Mouse (Mus musculus): ENCODE data around the gene Vmn2r95. TPM values are rescaled to one million over a fixed set of nuclear protein-coding genes. Genes with fewer than 3 reads are reported as not detected.
"Not testable (repeated sequence)": the region's sequence is repeated elsewhere in the genome, so short reads cannot be mapped to it uniquely, and the experiment has no call there.

Gene Vmn2r95
- polyA plus RNA-seq (2016; fragmentation: Nextera tagmentation; extraction: Ambion mirVana), result not detected in 2 replicates

DNA sequence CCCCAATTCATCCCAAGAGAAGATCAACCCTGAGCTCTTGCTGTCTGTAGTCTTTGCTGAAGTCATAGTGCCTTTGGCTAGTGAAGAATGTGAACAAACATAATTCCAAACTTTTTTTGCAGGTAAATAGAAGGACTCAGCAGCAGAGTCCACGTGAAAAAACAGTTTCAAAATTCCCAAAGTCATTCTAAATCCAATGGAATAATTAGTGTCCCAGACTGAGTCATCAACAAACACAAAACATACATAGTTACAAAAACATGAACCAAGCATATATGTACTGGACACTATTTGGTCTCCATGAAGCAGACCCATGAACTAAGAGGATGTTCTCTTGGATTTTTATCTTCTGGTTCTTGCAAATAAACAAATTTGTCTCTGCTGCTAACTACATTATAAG is at the start of gene Vmn2r95:
Vmn2r95 (plus strand) TSS at position 301 of the 400 bp plus-strand sequence.
- 38% methylated on average over 1 of the region's 1 CpGs for WGBS
- no peaks in the 10 kb centered on the region for H3K9me3 ChIP-seq
- no peaks in the 10 kb centered on the region for H3K36me3 ChIP-seq (replicated peaks)
- H3K4me1 ChIP-seq, result no peaks in the 10 kb centered on the region
- H3K4me3 ChIP-seq (replicated peaks), result no peak within 1 kb of the TSS
- no peak within 1 kb of the TSS for H3K27ac ChIP-seq
- no peaks in the 10 kb centered on the region for H3K27me3 ChIP-seq
- H3K9ac ChIP-seq, result no peak within 1 kb of the TSS
- ATAC-seq (ENCODE audit: low FRiP score), result no peak
- H3K4me2 ChIP-seq, result no peak within 1 kb of the TSS

DNA sequence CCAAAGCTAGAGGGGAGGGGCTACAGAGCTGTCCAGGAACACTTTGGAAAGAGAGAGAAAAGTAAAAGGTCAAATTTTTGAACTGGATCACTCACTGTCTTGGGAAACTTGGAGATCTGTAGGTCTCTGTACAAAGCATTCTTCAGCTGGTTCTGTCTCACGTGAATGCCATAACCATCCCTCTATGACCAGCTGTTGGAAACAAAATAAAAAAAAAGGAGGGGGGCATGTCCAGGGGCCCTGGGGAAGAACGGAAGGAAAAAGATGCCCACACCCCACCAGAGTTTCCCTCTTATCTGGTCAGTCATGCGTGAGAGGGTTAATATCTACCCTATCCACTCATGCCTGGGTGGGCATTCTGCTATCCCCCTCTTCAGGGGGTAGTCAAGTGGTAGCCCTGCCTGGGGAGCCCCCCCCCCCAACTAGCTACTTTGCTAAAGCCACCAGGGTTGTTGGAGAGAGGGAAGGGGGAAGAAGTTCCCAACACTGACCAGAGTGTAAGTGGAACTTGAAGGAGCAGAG is 31.8 kb downstream of the Vmn2r95 start:
- H3K9me3 ChIP-seq, result peaks cover 14% of the 10 kb centered on the region; the same call in 1 of the 2 replicates
- no peak overlapping the region for H3K4me3 ChIP-seq (replicated peaks)
- H3K36me3 ChIP-seq (replicated peaks), result no peaks in the 10 kb centered on the region
- 84% methylated on average over 3 of the region's 3 CpGs for WGBS
- H3K4me1 ChIP-seq, result no peaks in the 10 kb centered on the region
- no peaks in the 10 kb centered on the region for H3K27me3 ChIP-seq
- H3K4me2 ChIP-seq, result no peak overlapping the region
- H3K27ac ChIP-seq, result no peak overlapping the region
- no peak overlapping the region for H3K9ac ChIP-seq
- no peak for ATAC-seq (ENCODE audit: low FRiP score)

DNA sequence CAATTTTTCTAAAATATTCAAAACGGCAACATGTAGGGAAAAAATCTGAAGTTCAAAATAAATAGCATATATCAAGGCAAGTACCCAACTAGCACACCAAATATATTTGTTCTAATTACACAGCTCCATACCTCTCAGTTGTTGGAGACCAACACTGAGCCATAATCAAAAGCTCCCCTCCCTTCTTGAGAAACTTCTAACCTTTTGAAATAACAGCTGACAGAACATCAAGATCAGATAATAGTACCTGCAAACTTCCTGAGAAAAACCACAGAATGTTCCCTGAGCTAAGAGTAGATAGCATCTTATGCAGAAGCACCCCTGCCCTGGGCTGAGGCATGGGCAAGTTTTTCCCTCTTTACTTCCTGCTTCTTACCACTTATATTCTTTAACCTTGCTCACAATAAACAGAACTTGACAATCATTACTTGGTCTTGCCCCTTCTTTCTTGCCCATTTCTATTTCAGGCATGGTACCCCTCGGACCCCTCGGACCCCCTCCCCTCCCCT is 34.3 kb downstream of the Vmn2r95 start:
- not testable (repeated sequence) for H3K4me1 ChIP-seq; H3K27me3 ChIP-seq; H3K36me3 ChIP-seq (replicated peaks); H3K4me3 ChIP-seq (replicated peaks); H3K27ac ChIP-seq; H3K4me2 ChIP-seq; ATAC-seq (ENCODE audit: low FRiP score); H3K9ac ChIP-seq
- H3K9me3 ChIP-seq, result peaks cover 14% of the 10 kb centered on the region; the same call in 1 of the 2 replicates
- 90% methylated on average over 3 of the region's 3 CpGs for WGBS

DNA sequence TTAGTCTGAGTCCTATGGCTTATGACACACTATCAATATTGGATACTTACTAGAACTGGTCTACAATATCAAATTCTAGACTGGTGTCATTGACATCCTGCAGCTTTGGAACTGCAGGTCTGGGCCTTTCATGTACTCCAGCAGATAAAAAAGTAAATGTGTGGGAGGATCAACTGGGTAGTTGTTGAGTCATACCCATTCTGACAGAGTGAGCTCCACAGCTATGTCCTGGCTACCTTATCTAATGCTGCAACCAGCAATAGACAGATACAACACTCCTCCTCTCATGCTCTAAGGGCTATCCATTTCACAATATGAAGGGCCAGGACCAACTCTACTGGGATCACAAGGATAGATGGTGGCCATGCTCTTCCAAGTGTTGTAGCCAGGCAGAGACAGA is 38.8 kb downstream of the Vmn2r95 start:
- ATAC-seq (ENCODE audit: low FRiP score), result no peak
- no peaks in the 10 kb centered on the region for H3K27me3 ChIP-seq
- no peak overlapping the region for H3K4me2 ChIP-seq
- H3K36me3 ChIP-seq (replicated peaks), result no peaks in the 10 kb centered on the region
- no peak overlapping the region for H3K27ac ChIP-seq
- no peak overlapping the region for H3K9ac ChIP-seq
- H3K9me3 ChIP-seq, result peaks cover 11% of the 10 kb centered on the region; the same call in 1 of the 2 replicates
- H3K4me1 ChIP-seq, result no peaks in the 10 kb centered on the region
- H3K4me3 ChIP-seq (replicated peaks), result no peak overlapping the region

DNA sequence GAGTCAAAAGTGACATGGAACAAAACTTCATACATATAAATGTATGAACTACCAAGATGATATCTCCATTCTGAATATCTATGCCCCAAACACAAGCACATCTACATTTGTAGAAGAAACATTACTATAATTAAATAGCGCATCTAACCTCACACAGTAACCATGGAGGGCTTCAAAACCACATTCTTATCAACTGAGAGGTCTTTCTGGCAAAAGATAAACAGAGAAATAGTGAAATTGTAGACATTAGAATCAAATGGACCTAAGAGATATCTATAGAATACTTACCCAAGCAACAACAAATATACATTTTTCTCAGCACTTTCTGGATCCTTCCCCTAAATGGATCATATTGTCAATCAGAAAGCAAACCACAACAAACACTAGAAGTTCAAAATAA is 56.0 kb downstream of the Vmn2r95 start:
- Histone ChIP-seq H3K9me3 (peaks cover 17% of the 10 kb centered on the region; the same call in 1 of the 2 replicates), H3K9ac (no peak overlapping the region), H3K4me2 (no peak overlapping the region), H3K27me3 (no peaks in the 10 kb centered on the region), H3K4me3 (replicated peaks) (no peak overlapping the region), H3K36me3 (replicated peaks) (no peaks in the 10 kb centered on the region), H3K4me1 (no peaks in the 10 kb centered on the region), H3K27ac (no peak overlapping the region)
- no peak for ATAC-seq (ENCODE audit: low FRiP score)
- 60% methylated on average over 1 of the region's 1 CpGs for WGBS

Other genes with a start within 250 kb of the Vmn2r95 start
- gene Vmn2r94, start 146.3 kb upstream of the Vmn2r95 start, polyA plus RNA-seq (2016; fragmentation: Nextera tagmentation; extraction: Ambion mirVana), result not detected in 2 replicates
- gene Vmn2r93, start 126.0 kb upstream of the Vmn2r95 start, polyA plus RNA-seq (2016; fragmentation: Nextera tagmentation; extraction: Ambion mirVana), result not detected in 2 replicates
- not detected in 2 replicates for gene Vmn2r96, start 149.1 kb downstream of the Vmn2r95 start, polyA plus RNA-seq (2016; fragmentation: Nextera tagmentation; extraction: Ambion mirVana)